Mouse (Mus musculus) limb, embryonic 14.5 days (tissue): ENCODE measurements at regions not wholly inside any gene's neighbourhood (a gene's known extent, or its start where the extent isn't known, plus 50 kb on each side); places are given as distances from the start of the nearest gene placed in this dataset.

ENCODE experiments used
- ATAC-seq: fragments of 200-750 bp; cut with Nextera tagmentation; 2 replicates; pipeline ENCODE4 v1.8.0; 2017; ENCODE audit warnings: low read depth, moderate number of reproducible peaks, moderate TSS enrichment; ENCODE audit not compliant: low FRiP score
- DNase-seq: peaks from one replicate; pipeline ENCODE4 v3.0.0-alpha.2; 2015; ENCODE audit warnings: low spot score
- H3K27ac ChIP-seq: fragments of 300-500 bp; sonication (generic); replicated peaks from 2 replicates; pipeline ENCODE4 v1.5.1; 2014; ENCODE audit warnings: low read depth, mild to moderate bottlenecking, low read length, moderate library complexity, mixed read lengths
- H3K27me3 ChIP-seq: fragments of 300-500 bp; sonication (generic); 2 replicates; pipeline ENCODE4 v1.6.1; 2014; ENCODE audit warnings: low read length, mixed read lengths; ENCODE audit not compliant: control insufficient read depth, insufficient read depth
- H3K36me3 ChIP-seq: fragments of 300-500 bp; sonication (generic); 2 replicates; pipeline ENCODE4 v1.6.1; 2014; ENCODE audit warnings: mild to moderate bottlenecking, low read length, moderate library complexity, mixed read lengths; ENCODE audit not compliant: control insufficient read depth, insufficient read depth
- H3K4me1 ChIP-seq: fragments of 300-500 bp; sonication (generic); 2 replicates; pipeline ENCODE4 v1.6.1; 2014; ENCODE audit warnings: antibody characterized with exemption, low read length, mixed read lengths; ENCODE audit not compliant: control insufficient read depth, insufficient read depth
- H3K4me2 ChIP-seq: fragments of 300-500 bp; sonication (generic); replicated peaks from 2 replicates; pipeline ENCODE4 v1.6.1; 2014; ENCODE audit warnings: low read depth, mild to moderate bottlenecking, low read length, moderate library complexity; ENCODE audit not compliant: severe bottlenecking
- H3K4me3 ChIP-seq: fragments of 300-500 bp; sonication (generic); replicated peaks from 2 replicates; pipeline ENCODE4 v1.5.1; 2014; ENCODE audit warnings: low read length
- H3K9ac ChIP-seq: fragments of 300-500 bp; sonication (generic); 2 replicates; pipeline ENCODE4 v1.6.1; 2014; ENCODE audit warnings: mild to moderate bottlenecking, low read depth, low read length, moderate library complexity; ENCODE audit not compliant: severe bottlenecking
- H3K9me3 ChIP-seq: fragments of 300-500 bp; sonication (generic); 2 replicates; pipeline ENCODE4 v1.6.1; 2016; ENCODE audit warnings: low read length; ENCODE audit not compliant: control insufficient read depth
- POLR2A ChIP-seq: fragments of 200-500 bp; IDR thresholded peaks from 2 replicates; pipeline ENCODE4 v1.8.0; 2012; ENCODE audit warnings: inconsistent platforms, mild to moderate bottlenecking, moderate library complexity, borderline replicate concordance; ENCODE audit not compliant: insufficient read depth, insufficient read length; ENCODE audit errors: extremely low read depth
- WGBS: fragments of 180-500 bp; shearing (Covaris S2); extraction: QIAGEN DNeasy Blood & Tissue Kit; methylation state at CpG from one replicate; pipeline ENCODE4 v1.1.7; 2014; 5-methylcytosine and 5-hydroxymethylcytosine counted together

- no peak for ATAC-seq
- TF ChIP-seq POLR2A = no peak
- H3K9me3 ChIP-seq = 0 out of 2 replicates have a peak, but pooled peaks cover 5% of the 10 kb centered on the region
- DNase-seq = no peak
- H3K4me2 ChIP-seq = no peak overlapping the region
- no peak overlapping the region for H3K27ac ChIP-seq
- peaks cover 42% of the 10 kb centered on the region for H3K27me3 ChIP-seq
- peaks cover 10% of the 10 kb centered on the region; the same call in 1 of the 2 replicates for H3K4me1 ChIP-seq
- no peak overlapping the region for H3K4me3 ChIP-seq
- no peak overlapping the region for H3K9ac ChIP-seq
- 89% methylated on average over 4 of the region's 4 CpGs for WGBS
- no peaks in the 10 kb centered on the region for H3K36me3 ChIP-seq
Observed at GRCm38 (mm10) chr8:91924152-91924551, 122.3 kb upstream of the Irx3 start.

- WGBS = 76% methylated on average over 3 of the region's 3 CpGs
- Histone ChIP-seq H3K4me1 (peaks cover 6% of the 10 kb centered on the region; the same call in 1 of the 2 replicates), H3K4me2 (no peak overlapping the region), H3K36me3 (no peaks in the 10 kb centered on the region), H3K4me3 (no peak overlapping the region), H3K9ac (no peak overlapping the region), H3K9me3 (0 out of 2 replicates have a peak, but pooled peaks cover 5% of the 10 kb centered on the region), H3K27ac (no peak overlapping the region), H3K27me3 (peaks cover 35% of the 10 kb centered on the region; the same call in 1 of the 2 replicates)
- no peak for TF ChIP-seq POLR2A
- ATAC-seq = no peak
- no peak for DNase-seq
Observed at GRCm38 (mm10) chr8:91922211-91922874, 120.5 kb upstream of the Irx3 start.

- no peak overlapping the region for H3K9ac ChIP-seq
- 87% methylated on average over 5 of the region's 5 CpGs for WGBS
- peaks cover 20% of the 10 kb centered on the region; the same call in 1 of the 2 replicates for H3K27me3 ChIP-seq
- no peak overlapping the region for H3K4me3 ChIP-seq
- H3K27ac ChIP-seq = no peak overlapping the region
- H3K9me3 ChIP-seq = 0 out of 2 replicates have a peak, but pooled peaks cover 5% of the 10 kb centered on the region
- no peak for TF ChIP-seq POLR2A
- no peaks in the 10 kb centered on the region for H3K4me1 ChIP-seq
- no peaks in the 10 kb centered on the region for H3K36me3 ChIP-seq
- no peak overlapping the region for H3K4me2 ChIP-seq
- no peak for DNase-seq
- ATAC-seq = no peak
Observed at GRCm38 (mm10) chr8:91917834-91918233, 116.0 kb upstream of the Irx3 start.

GRCm38 (mm10) chr8:91913971-91914370 lies 112.1 kb upstream of the Irx3 start:
- Histone ChIP-seq H3K27ac (no peak overlapping the region), H3K4me2 (no peak overlapping the region), H3K36me3 (no peaks in the 10 kb centered on the region), H3K4me3 (no peak overlapping the region), H3K27me3 (peaks cover 21% of the 10 kb centered on the region), H3K4me1 (no peaks in the 10 kb centered on the region), H3K9me3 (no peaks in the 10 kb centered on the region), H3K9ac (no peak overlapping the region)
- no peak for TF ChIP-seq POLR2A
- 89% methylated on average over 5 of the region's 5 CpGs for WGBS
- ATAC-seq (no peak), DNase-seq (no peak)

GRCm38 (mm10) chr8:91913121-91913520 lies 111.3 kb upstream of the Irx3 start:
- Histone ChIP-seq H3K4me1 (no peaks in the 10 kb centered on the region), H3K4me2 (no peak overlapping the region), H3K9ac (no peak overlapping the region), H3K36me3 (no peaks in the 10 kb centered on the region), H3K9me3 (no peaks in the 10 kb centered on the region), H3K27ac (no peak overlapping the region), H3K4me3 (no peak overlapping the region), H3K27me3 (peaks cover 21% of the 10 kb centered on the region)
- DNase-seq (no peak), ATAC-seq (no peak)
- WGBS = 76% methylated on average over 6 of the region's 6 CpGs
- TF ChIP-seq POLR2A = no peak
